Mouse (Mus musculus) c-Kit-negative CD71-positive TER-119-positive erythroid progenitor cells, embryonic 14.5 days (primary cell): ENCODE measurements around the gene Golt1a.

Experiments
- DNase-seq: peaks from one replicate; pipeline ENCODE4 v3.0.0-alpha.2; 2013; ENCODE audit warnings: low read depth, low spot score

Gene Golt1a

GRCm38 (mm10) chr1:133309652-133310267 lies at the start of gene Golt1a:
Gene Golt1a, plus strand, starts transcription at chr1:133309800.
- no peak for DNase-seq

GRCm38 (mm10) chr1:133262628-133263027 lies 47.0 kb upstream of the Golt1a start:
- DNase-seq: no peak

GRCm38 (mm10) chr1:133263134-133263533 lies 46.5 kb upstream of the Golt1a start:
- no peak for DNase-seq

GRCm38 (mm10) chr1:133264367-133264766 lies 45.2 kb upstream of the Golt1a start:
- no peak for DNase-seq

- DNase-seq: no peak
These were observed 44.4 kb upstream of the Golt1a start for GRCm38 (mm10) chr1:133265114-133265766.

GRCm38 (mm10) chr1:133267094-133267493 lies 42.5 kb upstream of the Golt1a start:
- no peak for DNase-seq

- DNase-seq: no peak
These were observed 41.6 kb upstream of the Golt1a start for GRCm38 (mm10) chr1:133267813-133268492.

GRCm38 (mm10) chr1:133268503-133268902 lies 41.1 kb upstream of the Golt1a start:
- no peak for DNase-seq

GRCm38 (mm10) chr1:133270336-133270735 lies 39.3 kb upstream of the Golt1a start:
- DNase-seq: no peak

GRCm38 (mm10) chr1:133274163-133274562 lies 35.4 kb upstream of the Golt1a start:
- DNase-seq: no peak

GRCm38 (mm10) chr1:133276983-133277382 lies 32.6 kb upstream of the Golt1a start:
- no peak for DNase-seq

GRCm38 (mm10) chr1:133278539-133278938 lies 31.1 kb upstream of the Golt1a start:
- no peak for DNase-seq

- DNase-seq: no peak
These were observed 30.5 kb upstream of the Golt1a start for GRCm38 (mm10) chr1:133278946-133279631.

- no peak for DNase-seq
These were observed 29.9 kb upstream of the Golt1a start for GRCm38 (mm10) chr1:133279632-133280093.

GRCm38 (mm10) chr1:133280537-133280936 lies 29.1 kb upstream of the Golt1a start:
- no peak for DNase-seq

GRCm38 (mm10) chr1:133285907-133286306 lies 23.7 kb upstream of the Golt1a start:
- no peak for DNase-seq

GRCm38 (mm10) chr1:133287051-133287450 lies 22.5 kb upstream of the Golt1a start:
- no peak for DNase-seq

- no peak for DNase-seq
These were observed 21.7 kb upstream of the Golt1a start for GRCm38 (mm10) chr1:133287880-133288279.

- DNase-seq: no peak
These were observed 17.7 kb upstream of the Golt1a start for GRCm38 (mm10) chr1:133291888-133292287.

- DNase-seq: no peak
These were observed 17.0 kb upstream of the Golt1a start for GRCm38 (mm10) chr1:133292608-133293007.

GRCm38 (mm10) chr1:133296376-133296775 lies 13.2 kb upstream of the Golt1a start:
- no peak for DNase-seq

- no peak for DNase-seq
These were observed 10.8 kb upstream of the Golt1a start for GRCm38 (mm10) chr1:133298816-133299215.
